Mouse (Mus musculus): ENCODE data around the gene Tns1. TPM values are rescaled to one million over a fixed set of nuclear protein-coding genes. Genes with fewer than 3 reads are reported as not detected.

Gene Tns1
- total RNA-seq, 2 experiments from 2014 or later = 41.3 to 43.3 TPM

- no peak for DNase-seq (ENCODE audit: low spot score in 2 of 2)
- Histone ChIP-seq H3K4me3 (no peak overlapping the region), H3K27ac (peak overlapping the region; percentile 61; the same call in 1 of the 2 replicates)
- TF ChIP-seq CTCF (conservative IDR thresholded peaks at IDR 0.05) = no peak
Observed at GRCm38 (mm10) chr1:73987705-73988201, 136.5 kb downstream of the Tns1 start.

- Histone ChIP-seq H3K4me3 (no peak overlapping the region), H3K27ac (no peak overlapping the region)
- DNase-seq (ENCODE audit: low spot score in 2 of 2) = peak; percentile 41 to 69
- TF ChIP-seq CTCF (conservative IDR thresholded peaks at IDR 0.05) = peak; percentile 83
Observed at GRCm38 (mm10) chr1:73986268-73987045, 137.8 kb downstream of the Tns1 start.

- no peak for DNase-seq (ENCODE audit: low spot score in 2 of 2)
- no peak for TF ChIP-seq CTCF (conservative IDR thresholded peaks at IDR 0.05)
- no peak overlapping the region for H3K27ac ChIP-seq
- H3K4me3 ChIP-seq = no peak overlapping the region
Observed at GRCm38 (mm10) chr1:73985611-73986010, 138.6 kb downstream of the Tns1 start.

- DNase-seq (ENCODE audit: low spot score in 2 of 2) = peak; percentile 28 to 32
- Histone ChIP-seq H3K27ac (peak overlapping the region; percentile 49), H3K4me3 (no peak overlapping the region)
- TF ChIP-seq CTCF (conservative IDR thresholded peaks at IDR 0.05) = no peak
Observed at GRCm38 (mm10) chr1:73979214-73979613, 145.0 kb downstream of the Tns1 start.

- H3K4me3 ChIP-seq = no peak overlapping the region
- DNase-seq (ENCODE audit: low spot score in 2 of 2) = no peak
- peak overlapping the region; percentile 49; the same call in 1 of the 2 replicates for H3K27ac ChIP-seq
- no peak for TF ChIP-seq CTCF (conservative IDR thresholded peaks at IDR 0.05)
Observed at GRCm38 (mm10) chr1:73978576-73978975, 145.7 kb downstream of the Tns1 start.

GRCm38 (mm10) chr1:73973992-73974391 is 150.3 kb downstream of the Tns1 start:
- no peak overlapping the region for H3K27ac ChIP-seq
- H3K4me3 ChIP-seq = no peak overlapping the region
- no peak for DNase-seq (ENCODE audit: low spot score in 2 of 2)
- TF ChIP-seq CTCF (conservative IDR thresholded peaks at IDR 0.05) = no peak

- no peak for DNase-seq (ENCODE audit: low spot score in 2 of 2)
- no peak overlapping the region for H3K27ac ChIP-seq
- no peak for TF ChIP-seq CTCF (conservative IDR thresholded peaks at IDR 0.05)
Observed at GRCm38 (mm10) chr1:73972726-73973125, 151.5 kb downstream of the Tns1 start.

GRCm38 (mm10) chr1:73970161-73970730 is 154.0 kb downstream of the Tns1 start:
- Histone ChIP-seq H3K27ac (no peak overlapping the region), H3K4me3 (no peak overlapping the region)
- TF ChIP-seq CTCF (conservative IDR thresholded peaks at IDR 0.05) = no peak
- no peak for DNase-seq (ENCODE audit: low spot score in 2 of 2)

More at GRCm38 (mm10) chr1:73972726-73973125, 151.5 kb downstream of the Tns1 start:
- no peak overlapping the region for H3K4me3 ChIP-seq

- no peak for DNase-seq (ENCODE audit: low spot score in 2 of 2)
- Histone ChIP-seq H3K4me3 (no peak overlapping the region), H3K27ac (peak overlapping the region; percentile 18; the same call in 1 of the 2 replicates)
- no peak for TF ChIP-seq CTCF (conservative IDR thresholded peaks at IDR 0.05)
Observed at GRCm38 (mm10) chr1:73968712-73969511, 155.3 kb downstream of the Tns1 start.

- Histone ChIP-seq H3K4me3 (no peak overlapping the region), H3K27ac (no peak overlapping the region)
- no peak for DNase-seq (ENCODE audit: low spot score in 2 of 2)
- peak; percentile 22; the same call in 1 of the 2 replicates for TF ChIP-seq CTCF (conservative IDR thresholded peaks at IDR 0.05)
Observed at GRCm38 (mm10) chr1:73966411-73967238, 157.6 kb downstream of the Tns1 start.

- peak overlapping the region; percentile 67; the same call in 1 of the 2 replicates for H3K27ac ChIP-seq
- TF ChIP-seq CTCF (conservative IDR thresholded peaks at IDR 0.05) = no peak
Observed at GRCm38 (mm10) chr1:73964151-73964743, 160.0 kb downstream of the Tns1 start.

GRCm38 (mm10) chr1:73963626-73964025 is 160.6 kb downstream of the Tns1 start:
- no peak for DNase-seq (ENCODE audit: low spot score in 2 of 2)
- no peak overlapping the region for H3K4me3 ChIP-seq
- H3K27ac ChIP-seq = peak overlapping the region; percentile 67; the same call in 1 of the 2 replicates
- TF ChIP-seq CTCF (conservative IDR thresholded peaks at IDR 0.05) = no peak

More at GRCm38 (mm10) chr1:73964151-73964743, 160.0 kb downstream of the Tns1 start:
- DNase-seq (ENCODE audit: low spot score in 2 of 2) = no peak
- no peak overlapping the region for H3K4me3 ChIP-seq

Measured in layer of hippocampus, adult 2 months (tissue).